Mouse (Mus musculus) limb, embryonic 14.5 days (tissue): ENCODE data around the gene Muc13. TPM values are rescaled to one million over a fixed set of nuclear protein-coding genes. Genes with fewer than 3 reads are reported as not detected.

Experiments used
- ATAC-seq: fragments of 200-750 bp; cut with Nextera tagmentation; 2 replicates; pipeline ENCODE4 v1.8.0; 2017; ENCODE audit warnings: low read depth, moderate number of reproducible peaks, moderate TSS enrichment; ENCODE audit not compliant: low FRiP score
- DNase-seq: peaks from one replicate; pipeline ENCODE4 v3.0.0-alpha.2; 2015; ENCODE audit warnings: low spot score
- H3K27ac ChIP-seq: fragments of 300-500 bp; sonication (generic); replicated peaks from 2 replicates; pipeline ENCODE4 v1.5.1; 2014; ENCODE audit warnings: low read depth, mild to moderate bottlenecking, low read length, moderate library complexity, mixed read lengths
- H3K27me3 ChIP-seq: fragments of 300-500 bp; sonication (generic); 2 replicates; pipeline ENCODE4 v1.6.1; 2014; ENCODE audit warnings: low read length, mixed read lengths; ENCODE audit not compliant: control insufficient read depth, insufficient read depth
- H3K36me3 ChIP-seq: fragments of 300-500 bp; sonication (generic); 2 replicates; pipeline ENCODE4 v1.6.1; 2014; ENCODE audit warnings: mild to moderate bottlenecking, low read length, moderate library complexity, mixed read lengths; ENCODE audit not compliant: control insufficient read depth, insufficient read depth
- H3K4me1 ChIP-seq: fragments of 300-500 bp; sonication (generic); 2 replicates; pipeline ENCODE4 v1.6.1; 2014; ENCODE audit warnings: antibody characterized with exemption, low read length, mixed read lengths; ENCODE audit not compliant: control insufficient read depth, insufficient read depth
- H3K4me2 ChIP-seq: fragments of 300-500 bp; sonication (generic); replicated peaks from 2 replicates; pipeline ENCODE4 v1.6.1; 2014; ENCODE audit warnings: low read depth, mild to moderate bottlenecking, low read length, moderate library complexity; ENCODE audit not compliant: severe bottlenecking
- H3K4me3 ChIP-seq: fragments of 300-500 bp; sonication (generic); replicated peaks from 2 replicates; pipeline ENCODE4 v1.5.1; 2014; ENCODE audit warnings: low read length
- H3K9ac ChIP-seq: fragments of 300-500 bp; sonication (generic); 2 replicates; pipeline ENCODE4 v1.6.1; 2014; ENCODE audit warnings: mild to moderate bottlenecking, low read depth, low read length, moderate library complexity; ENCODE audit not compliant: severe bottlenecking
- H3K9me3 ChIP-seq: fragments of 300-500 bp; sonication (generic); 2 replicates; pipeline ENCODE4 v1.6.1; 2016; ENCODE audit warnings: low read length; ENCODE audit not compliant: control insufficient read depth
- POLR2A ChIP-seq: fragments of 200-500 bp; IDR thresholded peaks from 2 replicates; pipeline ENCODE4 v1.8.0; 2012; ENCODE audit warnings: inconsistent platforms, mild to moderate bottlenecking, moderate library complexity, borderline replicate concordance; ENCODE audit not compliant: insufficient read depth, insufficient read length; ENCODE audit errors: extremely low read depth
- WGBS: fragments of 180-500 bp; shearing (Covaris S2); extraction: QIAGEN DNeasy Blood & Tissue Kit; methylation state at CpG from one replicate; pipeline ENCODE4 v1.1.7; 2014; 5-methylcytosine and 5-hydroxymethylcytosine counted together
- polyA plus RNA-seq, 2 experiments: library from polyadenylated mRNA; depleted of rRNA in 1 of 2; stranded (reverse) in 1 of 2; unstranded in 1 of 2; fragments of >200 nt; fragmentation: Nextera tagmentation in 1 of 2; extraction: Ambion mirVana in 1 of 2; gene quantifications; 2 replicates each; pipeline versions ENCODE4 v1.2.1 to v1.2.3; 2012 to 2014

Gene Muc13
- polyA plus RNA-seq, 2 experiments: 0.12 to 0.25 TPM

- no peak for TF ChIP-seq POLR2A
- H3K27me3 ChIP-seq: no peaks in the 10 kb centered on the region
- no peak overlapping the region for H3K4me2 ChIP-seq
- DNase-seq (no peak), ATAC-seq (no peak)
- H3K27ac ChIP-seq: no peak overlapping the region
- H3K36me3 ChIP-seq: peaks cover 18% of the 10 kb centered on the region
- no peak overlapping the region for H3K9ac ChIP-seq
- 64% methylated on average over 7 of the region's 7 CpGs for WGBS
- no peaks in the 10 kb centered on the region for H3K9me3 ChIP-seq
- no peaks in the 10 kb centered on the region for H3K4me1 ChIP-seq
- no peak overlapping the region for H3K4me3 ChIP-seq
These were observed 46.4 kb upstream of the Muc13 start for GRCm38 (mm10) chr16:33747346-33747954.

DNA sequence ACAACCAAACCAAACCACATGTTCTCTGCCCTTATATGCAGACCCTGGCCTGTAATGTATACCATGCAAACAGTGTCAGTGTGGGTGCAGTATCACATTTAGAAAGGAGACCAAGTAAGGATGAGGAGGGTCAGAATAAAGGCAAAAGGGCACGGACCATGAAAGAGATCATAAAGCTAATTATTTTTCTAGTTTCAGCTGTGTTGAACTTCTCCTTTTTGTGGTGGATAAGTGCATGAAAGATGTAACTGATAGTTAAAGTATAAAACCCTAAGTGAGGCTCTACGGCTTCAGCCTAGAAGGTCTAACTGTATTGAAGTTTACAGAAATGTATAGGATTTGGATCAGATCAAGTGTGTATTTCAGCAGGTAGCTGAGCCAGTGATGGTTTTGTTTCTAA lies 45.8 kb upstream of the Muc13 start:
- Histone ChIP-seq H3K4me2 (no peak overlapping the region), H3K9ac (no peak overlapping the region), H3K4me1 (no peaks in the 10 kb centered on the region), H3K9me3 (no peaks in the 10 kb centered on the region), H3K27ac (no peak overlapping the region), H3K36me3 (peaks cover 19% of the 10 kb centered on the region), H3K4me3 (no peak overlapping the region), H3K27me3 (no peaks in the 10 kb centered on the region)
- DNase-seq (no peak), ATAC-seq (no peak)
- 84% methylated on average over 2 of the region's 2 CpGs for whole genome bisulfite sequencing
- TF ChIP-seq POLR2A: no peak

DNA sequence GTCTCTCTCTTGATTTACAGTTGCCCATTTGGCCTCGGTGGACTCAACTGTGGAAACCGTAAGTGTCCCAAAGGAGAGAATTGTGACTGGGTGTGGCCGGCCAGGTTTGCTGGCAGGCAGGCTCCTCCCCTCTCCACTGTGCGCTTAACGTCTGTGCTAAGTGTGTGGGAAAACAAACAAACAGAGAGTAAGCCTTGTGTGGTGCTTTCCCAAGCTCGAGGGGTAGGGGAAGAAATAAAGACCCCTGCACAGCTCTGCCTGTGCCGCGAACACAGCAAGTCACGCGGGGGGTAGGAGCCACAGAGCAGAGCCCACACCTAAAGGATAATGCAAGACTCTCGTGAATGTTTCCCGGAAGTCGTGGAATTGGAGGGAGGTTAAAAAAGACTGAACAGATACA lies 42.7 kb upstream of the Muc13 start:
- Histone ChIP-seq H3K4me1 (no peaks in the 10 kb centered on the region), H3K9me3 (no peaks in the 10 kb centered on the region), H3K4me3 (no peak overlapping the region), H3K27me3 (no peaks in the 10 kb centered on the region), H3K36me3 (peaks cover 23% of the 10 kb centered on the region), H3K9ac (no peak overlapping the region), H3K4me2 (no peak overlapping the region), H3K27ac (no peak overlapping the region)
- 28% methylated on average over 13 of the region's 13 CpGs for WGBS
- ATAC-seq (no peak), DNase-seq (no peak)
- TF ChIP-seq POLR2A: no peak

- H3K4me3 ChIP-seq: no peak overlapping the region
- no peak for TF ChIP-seq POLR2A
- ATAC-seq (no peak), DNase-seq (no peak)
- no peak overlapping the region for H3K4me2 ChIP-seq
- H3K9ac ChIP-seq: no peak overlapping the region
- H3K9me3 ChIP-seq: no peaks in the 10 kb centered on the region
- no peak overlapping the region for H3K27ac ChIP-seq
- H3K4me1 ChIP-seq: no peaks in the 10 kb centered on the region
- 51% methylated on average over 12 of the region's 12 CpGs for WGBS
- no peaks in the 10 kb centered on the region for H3K27me3 ChIP-seq
- peaks cover 24% of the 10 kb centered on the region for H3K36me3 ChIP-seq
These were observed 42.2 kb upstream of the Muc13 start for GRCm38 (mm10) chr16:33751590-33751989.

GRCm38 (mm10) chr16:33752904-33753578 lies 40.8 kb upstream of the Muc13 start:
- H3K4me1 ChIP-seq: no peaks in the 10 kb centered on the region
- 66% methylated on average over 8 of the region's 8 CpGs for WGBS
- H3K9ac ChIP-seq: no peak overlapping the region
- H3K27ac ChIP-seq: no peak overlapping the region
- H3K36me3 ChIP-seq: peaks cover 24% of the 10 kb centered on the region
- no peaks in the 10 kb centered on the region for H3K9me3 ChIP-seq
- no peaks in the 10 kb centered on the region for H3K27me3 ChIP-seq
- TF ChIP-seq POLR2A: no peak
- ATAC-seq (no peak), DNase-seq (no peak)
- H3K4me3 ChIP-seq: no peak overlapping the region
- H3K4me2 ChIP-seq: no peak overlapping the region
